Mouse (Mus musculus): ENCODE measurements around the gene Sgsm1. TPM values are rescaled to one million over a fixed set of nuclear protein-coding genes. Genes with fewer than 3 reads are reported as not detected.
"Not testable (repeated sequence)": the region's sequence is repeated elsewhere in the genome, so short reads cannot be mapped to it uniquely, and the experiment has no call there.

Gene Sgsm1
- polyA plus RNA-seq, 1 experiment, result 11.7 TPM

DNA sequence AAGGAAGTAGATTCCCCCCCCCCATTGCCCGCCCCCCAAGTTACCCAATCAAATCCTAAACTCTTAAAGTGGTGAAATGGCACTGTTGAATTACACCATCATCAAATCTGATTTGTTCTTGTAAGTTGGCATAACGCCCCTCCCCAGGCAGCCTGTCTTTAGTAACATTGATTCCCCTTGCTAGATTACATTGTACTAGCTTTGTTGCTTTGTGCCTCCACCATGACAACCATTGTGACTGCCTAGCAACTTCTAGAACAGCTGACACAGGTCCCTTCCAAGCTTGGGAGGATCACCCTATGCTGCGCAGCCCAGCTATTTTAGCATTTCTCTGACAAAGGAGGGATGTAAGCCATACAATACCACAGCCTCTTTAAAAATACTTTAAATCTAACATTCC is 41.2 kb upstream of the Sgsm1 start:
- no peaks in the 10 kb centered on the region for H3K36me3 ChIP-seq (ENCODE audit: control insufficient read depth, insufficient read depth, low read length, poor library complexity, severe bottlenecking)
- no peaks in the 10 kb centered on the region for H3K9me3 ChIP-seq (replicated peaks; ENCODE audit: control insufficient read depth, insufficient read depth, low read length, poor library complexity, severe bottlenecking)
- no peak overlapping the region for H3K4me3 ChIP-seq (ENCODE audit: low read depth, low read length)
- H3K27ac ChIP-seq (ENCODE audit: insufficient read depth, low read length), result no peak overlapping the region
- H3K9ac ChIP-seq (ENCODE audit: low read depth, poor library complexity, severe bottlenecking), result no peak overlapping the region
- H3K27me3 ChIP-seq (ENCODE audit: control insufficient read depth, insufficient read depth, low read length, poor library complexity, severe bottlenecking), result no peaks in the 10 kb centered on the region
- TF ChIP-seq POLR2A (IDR thresholded peaks at IDR 0.05; ENCODE audit: insufficient read depth, low read length), result no peak
- no peak for TF ChIP-seq EP300 (IDR thresholded peaks at IDR 0.05; ENCODE audit: insufficient read depth, low read depth, low read length)
- TF ChIP-seq CTCF (IDR thresholded peaks at IDR 0.05; ENCODE audit: low read depth, low read length), result no peak
- H3K4me1 ChIP-seq (ENCODE audit: control insufficient read depth, insufficient read depth, low read length), result peaks cover 7% of the 10 kb centered on the region

DNA sequence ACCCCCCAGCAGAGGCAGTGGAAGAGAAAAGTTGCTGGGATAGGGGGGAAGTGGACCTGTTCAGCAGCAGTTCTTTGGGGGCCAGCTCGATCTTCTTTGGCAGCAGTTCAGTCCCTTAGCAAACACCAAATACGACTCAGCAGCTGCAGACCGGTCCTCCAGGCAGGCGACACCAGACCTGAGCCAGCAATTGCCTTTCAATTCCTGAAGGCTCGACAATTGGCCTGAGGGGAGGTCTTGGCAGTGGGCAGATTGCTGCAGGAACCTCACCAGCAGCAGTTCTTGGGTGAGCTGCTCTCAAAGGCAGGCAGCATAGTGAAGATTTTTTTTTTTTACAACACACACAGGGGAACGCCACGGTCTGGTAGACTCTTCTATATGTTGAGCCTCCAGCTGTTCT is 39.2 kb upstream of the Sgsm1 start:
- Histone ChIP-seq H3K27me3 (ENCODE audit: control insufficient read depth, insufficient read depth, low read length, poor library complexity, severe bottlenecking) (no peaks in the 10 kb centered on the region), H3K36me3 (ENCODE audit: control insufficient read depth, insufficient read depth, low read length, poor library complexity, severe bottlenecking) (no peaks in the 10 kb centered on the region), H3K4me1 (ENCODE audit: control insufficient read depth, insufficient read depth, low read length) (peaks cover 6% of the 10 kb centered on the region), H3K4me3 (ENCODE audit: low read depth, low read length) (no peak overlapping the region), H3K9me3 (replicated peaks; ENCODE audit: control insufficient read depth, insufficient read depth, low read length, poor library complexity, severe bottlenecking) (no peaks in the 10 kb centered on the region), H3K27ac (ENCODE audit: insufficient read depth, low read length) (no peak overlapping the region), H3K9ac (ENCODE audit: low read depth, poor library complexity, severe bottlenecking) (no peak overlapping the region)
- TF ChIP-seq EP300 (IDR thresholded peaks at IDR 0.05; ENCODE audit: insufficient read depth, low read depth, low read length) (0 out of 2 replicates have a peak, but pooled peaks have one; percentile 46), POLR2A (IDR thresholded peaks at IDR 0.05; ENCODE audit: insufficient read depth, low read length) (no peak)

DNA sequence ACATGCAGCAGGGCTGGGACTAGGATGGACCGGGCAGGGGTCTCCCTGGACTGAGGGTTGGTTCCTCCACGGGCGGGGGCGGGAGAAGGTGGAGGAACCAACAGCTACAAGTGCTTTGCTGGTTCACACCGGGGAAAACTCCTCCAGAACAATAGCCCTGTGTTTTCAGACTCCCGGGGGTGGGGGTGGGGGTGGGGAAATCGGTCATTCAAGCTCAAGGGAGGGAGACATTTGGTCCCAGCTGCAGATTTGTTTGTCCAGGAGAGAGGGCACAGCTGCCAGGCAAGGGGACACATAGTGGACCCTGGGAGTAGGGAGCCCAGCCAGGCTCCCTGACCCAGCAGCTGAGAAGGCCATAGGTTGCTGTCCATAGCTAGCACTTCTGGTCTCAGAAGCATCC is 38.6 kb upstream of the Sgsm1 start:
- no peaks in the 10 kb centered on the region for H3K36me3 ChIP-seq (ENCODE audit: control insufficient read depth, insufficient read depth, low read length, poor library complexity, severe bottlenecking)
- H3K27ac ChIP-seq (ENCODE audit: insufficient read depth, low read length), result no peak overlapping the region
- H3K27me3 ChIP-seq (ENCODE audit: control insufficient read depth, insufficient read depth, low read length, poor library complexity, severe bottlenecking), result no peaks in the 10 kb centered on the region
- H3K4me3 ChIP-seq (ENCODE audit: low read depth, low read length), result no peak overlapping the region
- H3K9ac ChIP-seq (ENCODE audit: low read depth, poor library complexity, severe bottlenecking), result no peak overlapping the region
- no peak for TF ChIP-seq POLR2A (IDR thresholded peaks at IDR 0.05; ENCODE audit: insufficient read depth, low read length)
- no peak for TF ChIP-seq EP300 (IDR thresholded peaks at IDR 0.05; ENCODE audit: insufficient read depth, low read depth, low read length)
- no peak for TF ChIP-seq CTCF (IDR thresholded peaks at IDR 0.05; ENCODE audit: low read depth, low read length)
- H3K9me3 ChIP-seq (replicated peaks; ENCODE audit: control insufficient read depth, insufficient read depth, low read length, poor library complexity, severe bottlenecking), result no peaks in the 10 kb centered on the region
- peaks cover 11% of the 10 kb centered on the region for H3K4me1 ChIP-seq (ENCODE audit: control insufficient read depth, insufficient read depth, low read length)

DNA sequence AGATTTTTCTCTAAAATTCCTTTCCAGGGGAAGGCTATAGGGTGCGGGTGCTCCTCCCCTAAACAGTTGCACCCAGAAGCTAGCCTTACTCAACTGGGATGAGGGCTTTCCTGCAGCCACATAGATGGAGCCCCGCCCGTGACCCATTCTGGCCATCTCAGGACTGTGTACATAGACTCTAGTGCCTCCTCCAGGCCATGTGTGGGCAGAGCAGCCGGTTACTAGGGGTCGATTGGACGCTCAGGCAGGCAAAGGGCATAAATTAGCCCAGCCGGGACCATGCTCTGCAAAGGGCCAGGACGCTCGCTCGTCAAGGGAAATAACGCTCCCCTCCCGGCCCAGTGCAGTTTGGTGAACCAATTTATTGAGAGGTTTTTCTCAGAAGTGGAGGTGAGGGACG is 38.0 kb upstream of the Sgsm1 start:
- no peak overlapping the region for H3K27ac ChIP-seq (ENCODE audit: insufficient read depth, low read length)

DNA sequence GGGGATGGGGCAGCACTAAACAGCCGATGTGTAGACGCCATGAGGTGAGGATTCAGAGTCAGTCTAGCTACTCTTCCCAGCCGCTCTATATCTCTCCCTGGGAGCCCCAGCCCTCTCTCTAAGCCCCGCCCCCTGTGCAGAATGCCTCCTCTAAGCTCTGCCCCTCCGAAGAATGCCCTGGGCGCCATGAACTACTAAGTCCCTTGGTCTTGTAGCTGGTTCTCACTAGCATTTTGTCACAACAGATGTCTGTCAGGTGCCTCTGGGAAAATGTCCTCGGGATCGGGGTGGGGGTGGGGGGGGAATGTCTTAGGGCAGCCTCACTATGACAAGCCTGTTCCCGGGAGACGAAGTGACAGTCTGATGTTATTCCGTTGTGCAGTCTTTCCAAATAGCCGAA is 37.0 kb upstream of the Sgsm1 start:
- Histone ChIP-seq H3K9ac (ENCODE audit: low read depth, poor library complexity, severe bottlenecking) (peak overlapping the region; percentile 36), H3K27me3 (ENCODE audit: control insufficient read depth, insufficient read depth, low read length, poor library complexity, severe bottlenecking) (no peaks in the 10 kb centered on the region), H3K36me3 (ENCODE audit: control insufficient read depth, insufficient read depth, low read length, poor library complexity, severe bottlenecking) (no peaks in the 10 kb centered on the region), H3K9me3 (replicated peaks; ENCODE audit: control insufficient read depth, insufficient read depth, low read length, poor library complexity, severe bottlenecking) (no peaks in the 10 kb centered on the region), H3K27ac (ENCODE audit: insufficient read depth, low read length) (no peak overlapping the region), H3K4me1 (ENCODE audit: control insufficient read depth, insufficient read depth, low read length) (peaks cover 14% of the 10 kb centered on the region), H3K4me3 (ENCODE audit: low read depth, low read length) (peak overlapping the region; percentile 80)
- no peak for TF ChIP-seq CTCF (IDR thresholded peaks at IDR 0.05; ENCODE audit: low read depth, low read length)
- no peak for TF ChIP-seq POLR2A (IDR thresholded peaks at IDR 0.05; ENCODE audit: insufficient read depth, low read length)
- TF ChIP-seq EP300 (IDR thresholded peaks at IDR 0.05; ENCODE audit: insufficient read depth, low read depth, low read length), result no peak

More for the DNA sequence above, 38.0 kb upstream of the Sgsm1 start:
- H3K9me3 ChIP-seq (replicated peaks; ENCODE audit: control insufficient read depth, insufficient read depth, low read length, poor library complexity, severe bottlenecking), result no peaks in the 10 kb centered on the region
- H3K4me1 ChIP-seq (ENCODE audit: control insufficient read depth, insufficient read depth, low read length), result peaks cover 13% of the 10 kb centered on the region
- H3K36me3 ChIP-seq (ENCODE audit: control insufficient read depth, insufficient read depth, low read length, poor library complexity, severe bottlenecking), result no peaks in the 10 kb centered on the region
- TF ChIP-seq CTCF (IDR thresholded peaks at IDR 0.05; ENCODE audit: low read depth, low read length) (peak; percentile 70), EP300 (IDR thresholded peaks at IDR 0.05; ENCODE audit: insufficient read depth, low read depth, low read length) (no peak)
- no peaks in the 10 kb centered on the region for H3K27me3 ChIP-seq (ENCODE audit: control insufficient read depth, insufficient read depth, low read length, poor library complexity, severe bottlenecking)
- no peak overlapping the region for H3K4me3 ChIP-seq (ENCODE audit: low read depth, low read length)
- no peak overlapping the region for H3K9ac ChIP-seq (ENCODE audit: low read depth, poor library complexity, severe bottlenecking)

DNA sequence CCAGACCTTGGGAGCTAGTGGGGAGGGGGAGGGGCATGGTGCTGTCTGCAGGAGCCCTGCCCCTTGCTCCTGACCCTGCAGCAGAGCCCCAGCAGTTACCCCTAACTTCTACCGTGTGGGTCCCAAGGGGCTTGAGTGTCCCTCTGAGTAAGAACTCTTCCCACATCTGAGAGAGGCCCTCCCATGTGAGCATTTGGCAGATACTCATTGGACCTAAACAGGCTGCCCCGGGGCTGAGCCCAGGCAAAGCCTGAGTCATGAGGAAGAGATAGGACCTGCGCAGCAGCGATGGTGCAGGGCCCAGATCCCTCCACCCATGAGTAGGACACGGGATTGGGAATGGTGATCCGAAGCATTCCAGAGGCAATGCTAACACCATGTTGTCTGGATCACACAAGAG is 36.1 kb upstream of the Sgsm1 start:
- TF ChIP-seq EP300 (IDR thresholded peaks at IDR 0.05; ENCODE audit: insufficient read depth, low read depth, low read length), result peak; percentile 65; the same call in 1 of the 2 replicates
- Histone ChIP-seq H3K9ac (ENCODE audit: low read depth, poor library complexity, severe bottlenecking) (peak overlapping the region; percentile 36), H3K4me3 (ENCODE audit: low read depth, low read length) (peak overlapping the region; percentile 80), H3K27ac (ENCODE audit: insufficient read depth, low read length) (peak overlapping the region; percentile 88), H3K4me1 (ENCODE audit: control insufficient read depth, insufficient read depth, low read length) (peaks cover 11% of the 10 kb centered on the region)
- H3K27me3 ChIP-seq (ENCODE audit: control insufficient read depth, insufficient read depth, low read length, poor library complexity, severe bottlenecking); H3K36me3 ChIP-seq (ENCODE audit: control insufficient read depth, insufficient read depth, low read length, poor library complexity, severe bottlenecking); H3K9me3 ChIP-seq (replicated peaks; ENCODE audit: control insufficient read depth, insufficient read depth, low read length, poor library complexity, severe bottlenecking): not testable (repeated sequence)

Data from ES-Bruce4 (cell line).